Mouse (Mus musculus): ENCODE data around the gene Rapgef6. TPM values are rescaled to one million over a fixed set of nuclear protein-coding genes. Genes with fewer than 3 reads are reported as not detected.

Rapgef6 gene
- polyA plus RNA-seq, 1 experiment from 2014 or later: 26.9 TPM

GRCm38 (mm10) chr11:54513584-54513983, 9.1 kb upstream of the Rapgef6 start:
- ATAC-seq (ENCODE audit: insufficient number of reproducible peaks, insufficient read depth, low FRiP score, low read depth): no peak
- H3K4me1 ChIP-seq (ENCODE audit: control insufficient read depth in 2 of 2, insufficient read depth in 2 of 2, low read length in 2 of 2): no peaks in the 10 kb centered on the region

DNA sequence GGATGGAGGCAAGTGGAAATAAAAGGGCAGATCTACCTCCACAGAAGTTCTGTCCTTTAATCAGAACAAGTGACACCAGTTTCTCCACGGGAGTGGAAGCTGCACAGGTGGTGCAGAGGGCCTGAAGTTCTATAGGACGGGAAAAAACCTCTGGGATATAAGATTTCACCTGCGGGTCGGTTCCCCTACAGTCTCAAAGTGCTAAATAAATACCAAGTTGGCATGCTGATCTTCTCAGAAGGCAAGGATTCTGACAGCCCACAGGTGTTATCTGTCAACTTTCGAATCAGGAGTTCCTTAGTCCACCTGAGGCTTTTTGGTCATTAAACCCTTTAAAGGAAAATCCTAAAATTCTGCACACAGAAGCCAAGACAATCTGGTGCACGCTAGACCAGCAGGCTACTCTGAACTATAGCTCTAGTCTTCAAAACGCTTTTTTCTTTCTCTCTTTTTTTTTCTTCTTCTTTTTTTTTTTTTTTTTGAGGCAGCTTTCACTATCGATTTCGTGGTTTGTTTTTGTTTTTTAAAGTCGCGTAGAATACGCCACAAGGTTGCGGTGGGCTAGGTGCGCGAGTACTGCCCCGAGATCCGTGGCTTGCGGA, 619 bp upstream of the Rapgef6 start:
- Histone ChIP-seq H3K27ac (replicated peaks in 1 of 2; ENCODE audit: control insufficient read depth in 1 of 2, insufficient read depth in 1 of 2, low read depth in 2 of 2, low read length in 2 of 2) (peak overlapping the region; percentile 95 to 98), H3K4me3 (ENCODE audit: control insufficient read depth in 1 of 2, insufficient read depth in 1 of 2, low read depth in 1 of 2, low read length in 2 of 2) (peak overlapping the region; percentile 62 to 78), H3K4me2 (ENCODE audit: low read length) (peak overlapping the region; percentile 78), H3K4me1 (ENCODE audit: control insufficient read depth in 2 of 2, insufficient read depth in 2 of 2, low read length in 2 of 2) (peaks cover 5 to 33% of the 10 kb centered on the region in 2 experiments), H3K9ac (ENCODE audit: low read length) (peak overlapping the region; percentile 79), H3K9me3 (ENCODE audit: control insufficient read depth, low read length) (no peaks in the 10 kb centered on the region), H3K27me3 (ENCODE audit: control insufficient read depth, insufficient read depth, low read length) (no peaks in the 10 kb centered on the region), H3K36me3 (ENCODE audit: control insufficient read depth, insufficient read depth, low read length) (no peaks in the 10 kb centered on the region)
- ATAC-seq (ENCODE audit: insufficient number of reproducible peaks, insufficient read depth, low FRiP score, low read depth): no peak
- WGBS: under 1% methylated on average over 18 of the region's 18 CpGs

More at GRCm38 (mm10) chr11:54513584-54513983, 9.1 kb upstream of the Rapgef6 start:
- H3K27me3 ChIP-seq (ENCODE audit: control insufficient read depth, insufficient read depth, low read length): no peaks in the 10 kb centered on the region
- peaks cover 35% of the 10 kb centered on the region for H3K36me3 ChIP-seq (ENCODE audit: control insufficient read depth, insufficient read depth, low read length)
- H3K27ac ChIP-seq (replicated peaks in 1 of 2; ENCODE audit: control insufficient read depth in 1 of 2, insufficient read depth in 1 of 2, low read depth in 2 of 2, low read length in 2 of 2): no peak overlapping the region
- H3K9me3 ChIP-seq (ENCODE audit: control insufficient read depth, low read length): no peaks in the 10 kb centered on the region
- H3K9ac ChIP-seq (ENCODE audit: low read length): no peak overlapping the region
- H3K4me2 ChIP-seq (ENCODE audit: low read length): no peak overlapping the region
- no peak overlapping the region for H3K4me3 ChIP-seq (ENCODE audit: control insufficient read depth in 1 of 2, insufficient read depth in 1 of 2, low read depth in 1 of 2, low read length in 2 of 2)

DNA sequence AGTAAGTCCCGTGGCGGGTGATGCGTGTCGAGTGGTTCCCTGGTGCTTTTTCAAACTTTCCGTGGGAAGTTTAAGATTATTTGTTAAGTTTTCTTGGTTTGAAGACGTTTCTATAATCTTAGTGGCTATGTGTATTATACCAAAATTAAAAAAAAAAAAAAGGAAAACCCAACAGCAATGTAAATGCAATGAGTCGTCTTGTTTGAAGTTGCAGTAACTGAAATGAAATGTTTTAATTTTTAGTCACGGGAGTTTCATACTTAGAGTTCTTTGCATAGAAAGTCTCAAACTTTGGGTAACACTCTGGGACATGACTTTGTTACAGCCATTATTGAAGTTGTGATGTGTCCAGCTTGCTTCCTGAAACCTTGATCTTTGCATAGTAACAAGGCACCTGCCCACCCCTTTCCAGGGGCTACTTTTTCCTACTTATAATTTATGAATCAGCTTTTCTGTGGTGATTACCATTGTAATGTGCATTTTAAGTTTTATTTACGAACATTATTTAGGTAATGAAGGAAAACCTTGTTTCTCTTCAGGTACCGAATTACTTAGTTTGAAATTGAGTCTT, 869 bp downstream of the Rapgef6 start:
- Histone ChIP-seq H3K4me2 (ENCODE audit: low read length) (peak overlapping the region; percentile 69), H3K9ac (ENCODE audit: low read length) (peak overlapping the region; percentile 89), H3K27me3 (ENCODE audit: control insufficient read depth, insufficient read depth, low read length) (no peaks in the 10 kb centered on the region), H3K9me3 (ENCODE audit: control insufficient read depth, low read length) (no peaks in the 10 kb centered on the region), H3K36me3 (ENCODE audit: control insufficient read depth, insufficient read depth, low read length) (no peaks in the 10 kb centered on the region), H3K4me3 (ENCODE audit: control insufficient read depth in 1 of 2, insufficient read depth in 1 of 2, low read depth in 1 of 2, low read length in 2 of 2) (peak overlapping the region; percentile 78 to 98), H3K27ac (replicated peaks in 1 of 2; ENCODE audit: control insufficient read depth in 1 of 2, insufficient read depth in 1 of 2, low read depth in 2 of 2, low read length in 2 of 2) (peak overlapping the region; percentile 95 to 97), H3K4me1 (ENCODE audit: control insufficient read depth in 2 of 2, insufficient read depth in 2 of 2, low read length in 2 of 2) (peaks cover 5 to 36% of the 10 kb centered on the region in 2 experiments)
- ATAC-seq (ENCODE audit: insufficient number of reproducible peaks, insufficient read depth, low FRiP score, low read depth): no peak
- 12% methylated on average over 10 of the region's 10 CpGs for WGBS

DNA sequence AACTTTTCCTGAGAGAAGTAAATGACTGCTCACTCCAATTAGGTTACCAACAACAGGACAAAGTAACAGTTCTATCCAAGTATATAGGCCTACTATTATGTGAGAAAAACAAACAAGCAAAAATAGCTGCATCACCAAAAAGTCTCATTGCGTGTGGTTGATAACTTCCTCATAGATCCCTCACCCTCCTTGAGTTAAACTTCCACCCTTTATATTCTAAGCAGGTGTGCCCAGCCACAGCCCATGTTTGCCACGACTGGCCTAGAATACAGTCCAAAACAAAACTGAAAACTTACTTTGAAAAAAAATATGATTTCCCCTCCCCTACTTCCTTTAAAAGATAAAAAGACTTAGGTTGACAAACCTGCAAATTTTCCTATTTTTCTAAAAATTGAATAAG, 5.4 kb downstream of the Rapgef6 start:
- no peak overlapping the region for H3K4me3 ChIP-seq (ENCODE audit: control insufficient read depth in 1 of 2, insufficient read depth in 1 of 2, low read depth in 1 of 2, low read length in 2 of 2)
- no peaks in the 10 kb centered on the region for H3K27me3 ChIP-seq (ENCODE audit: control insufficient read depth, insufficient read depth, low read length)
- no peak overlapping the region for H3K27ac ChIP-seq (replicated peaks in 1 of 2; ENCODE audit: control insufficient read depth in 1 of 2, insufficient read depth in 1 of 2, low read depth in 2 of 2, low read length in 2 of 2)
- H3K4me1 ChIP-seq (ENCODE audit: control insufficient read depth in 2 of 2, insufficient read depth in 2 of 2, low read length in 2 of 2): peaks cover 12 to 54% of the 10 kb centered on the region in 2 experiments
- no peak overlapping the region for H3K9ac ChIP-seq (ENCODE audit: low read length)
- no peak for ATAC-seq (ENCODE audit: insufficient number of reproducible peaks, insufficient read depth, low FRiP score, low read depth)
- 77% methylated on average over 2 of the region's 2 CpGs for WGBS
- H3K36me3 ChIP-seq (ENCODE audit: control insufficient read depth, insufficient read depth, low read length): no peaks in the 10 kb centered on the region
- H3K4me2 ChIP-seq (ENCODE audit: low read length): no peak overlapping the region
- H3K9me3 ChIP-seq (ENCODE audit: control insufficient read depth, low read length): no peaks in the 10 kb centered on the region

DNA sequence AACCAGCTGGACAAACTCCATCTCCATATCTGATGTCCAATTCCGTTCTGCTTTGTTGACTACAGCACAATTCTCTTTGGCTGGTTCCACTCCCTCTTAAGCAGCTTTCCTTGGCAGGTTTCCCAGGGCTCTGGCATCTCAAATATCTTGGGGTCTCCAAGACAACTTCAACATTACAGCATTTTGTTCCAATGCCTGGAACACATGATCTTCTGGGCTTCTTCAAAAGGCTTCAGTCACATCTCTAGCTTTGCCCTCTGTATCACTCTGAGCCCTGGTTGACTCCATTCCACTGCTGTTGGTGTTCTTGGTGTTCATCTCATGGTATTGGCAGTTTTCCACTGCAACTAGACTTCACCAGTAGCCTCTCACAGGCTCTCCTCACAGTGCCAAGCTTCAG, 7.7 kb downstream of the Rapgef6 start:
- Histone ChIP-seq H3K4me2 (ENCODE audit: low read length) (peak overlapping the region; percentile 24), H3K4me1 (ENCODE audit: control insufficient read depth in 2 of 2, insufficient read depth in 2 of 2, low read length in 2 of 2) (peaks cover 12 to 41% of the 10 kb centered on the region in 2 experiments), H3K9ac (ENCODE audit: low read length) (no peak overlapping the region), H3K4me3 (ENCODE audit: control insufficient read depth in 1 of 2, insufficient read depth in 1 of 2, low read depth in 1 of 2, low read length in 2 of 2) (no peak overlapping the region), H3K9me3 (ENCODE audit: control insufficient read depth, low read length) (no peaks in the 10 kb centered on the region), H3K27me3 (ENCODE audit: control insufficient read depth, insufficient read depth, low read length) (no peaks in the 10 kb centered on the region), H3K36me3 (ENCODE audit: control insufficient read depth, insufficient read depth, low read length) (no peaks in the 10 kb centered on the region), H3K27ac (replicated peaks in 1 of 2; ENCODE audit: control insufficient read depth in 1 of 2, insufficient read depth in 1 of 2, low read depth in 2 of 2, low read length in 2 of 2) (peak overlapping the region; percentile 84 to 88)
- 10% methylated on average over 1 of the region's 1 CpGs for WGBS
- ATAC-seq (ENCODE audit: insufficient number of reproducible peaks, insufficient read depth, low FRiP score, low read depth): peak; percentile 64; the same call in 1 of the 2 replicates

- Histone ChIP-seq H3K27ac (replicated peaks in 1 of 2; ENCODE audit: control insufficient read depth in 1 of 2, insufficient read depth in 1 of 2, low read depth in 2 of 2, low read length in 2 of 2) (peak overlapping the region; percentile 84 to 88), H3K9ac (ENCODE audit: low read length) (no peak overlapping the region), H3K27me3 (ENCODE audit: control insufficient read depth, insufficient read depth, low read length) (no peaks in the 10 kb centered on the region), H3K4me1 (ENCODE audit: control insufficient read depth in 2 of 2, insufficient read depth in 2 of 2, low read length in 2 of 2) (peaks cover 10 to 37% of the 10 kb centered on the region in 2 experiments), H3K4me3 (ENCODE audit: control insufficient read depth in 1 of 2, insufficient read depth in 1 of 2, low read depth in 1 of 2, low read length in 2 of 2) (no peak overlapping the region), H3K9me3 (ENCODE audit: control insufficient read depth, low read length) (no peaks in the 10 kb centered on the region), H3K36me3 (ENCODE audit: control insufficient read depth, insufficient read depth, low read length) (no peaks in the 10 kb centered on the region), H3K4me2 (ENCODE audit: low read length) (peak overlapping the region; percentile 24; the same call in 1 of the 2 replicates)
- no peak for ATAC-seq (ENCODE audit: insufficient number of reproducible peaks, insufficient read depth, low FRiP score, low read depth)
- 90% methylated on average over 1 of the region's 1 CpGs for WGBS
Measured at GRCm38 (mm10) chr11:54530916-54531315, 8.3 kb downstream of the Rapgef6 start.

- no peaks in the 10 kb centered on the region for H3K36me3 ChIP-seq (ENCODE audit: control insufficient read depth, insufficient read depth, low read length)
- 75% methylated on average over 2 of the region's 2 CpGs for WGBS
- no peak overlapping the region for H3K4me2 ChIP-seq (ENCODE audit: low read length)
- no peak for ATAC-seq (ENCODE audit: insufficient number of reproducible peaks, insufficient read depth, low FRiP score, low read depth)
- no peak overlapping the region for H3K4me3 ChIP-seq (ENCODE audit: control insufficient read depth in 1 of 2, insufficient read depth in 1 of 2, low read depth in 1 of 2, low read length in 2 of 2)
- H3K4me1 ChIP-seq (ENCODE audit: control insufficient read depth in 2 of 2, insufficient read depth in 2 of 2, low read length in 2 of 2): peaks cover 7 to 21% of the 10 kb centered on the region in 2 experiments; a peak in 3 of 4 replicates
- H3K9me3 ChIP-seq (ENCODE audit: control insufficient read depth, low read length): no peaks in the 10 kb centered on the region
- no peak overlapping the region for H3K9ac ChIP-seq (ENCODE audit: low read length)
- H3K27ac ChIP-seq (replicated peaks in 1 of 2; ENCODE audit: control insufficient read depth in 1 of 2, insufficient read depth in 1 of 2, low read depth in 2 of 2, low read length in 2 of 2): no peak overlapping the region
- no peaks in the 10 kb centered on the region for H3K27me3 ChIP-seq (ENCODE audit: control insufficient read depth, insufficient read depth, low read length)
Measured at GRCm38 (mm10) chr11:54533834-54534233, 11.2 kb downstream of the Rapgef6 start.

All from heart, embryonic 14.5 days (tissue).